Mouse (Mus musculus) forelimb bud, embryonic 11.5 days (tissue): Measurements from ENCODE around the gene Olfr1036.
"Not testable (repeated sequence)": the region's sequence is repeated elsewhere in the genome, so short reads cannot be mapped to it uniquely, and the experiment has no call there.

Experiments
- DNase-seq: peaks from one replicate; pipeline ENCODE4 v3.0.0-alpha.2; 2012; ENCODE audit warnings: low read depth, low spot score

Gene Olfr1036

DNA sequence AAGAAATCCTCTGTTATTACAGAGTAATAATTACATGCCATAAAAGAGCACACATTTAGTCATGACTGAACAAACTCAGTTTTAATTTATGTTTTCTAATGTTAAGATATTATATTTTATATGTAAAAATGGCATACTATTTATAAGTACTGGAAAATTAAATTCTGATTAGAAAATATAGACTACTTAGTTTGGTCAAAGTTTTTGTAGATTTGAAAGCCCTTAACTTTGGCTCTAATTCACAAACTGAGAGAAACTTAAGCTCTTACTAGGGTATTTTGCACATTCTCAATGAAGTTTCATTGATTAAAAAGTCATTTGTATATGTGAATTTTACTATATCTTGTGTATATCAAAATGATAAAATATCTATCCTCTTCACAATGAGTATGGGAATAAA, at the start of gene Olfr1036:
TSS of gene Olfr1036 (plus strand) at position 301 of the 400 bp plus-strand sequence.
- not testable (repeated sequence) for DNase-seq

GRCm38 (mm10) chr2:86045561-86045960, 28.2 kb upstream of the Olfr1036 start, which contains the start of gene Olfr1034:
TSS of gene Olfr1034 (plus strand) at chr2:86045861.
- no peak for DNase-seq

GRCm38 (mm10) chr2:86050777-86051176, 23.0 kb upstream of the Olfr1036 start:
- DNase-seq: not testable (repeated sequence)

- not testable (repeated sequence) for DNase-seq
These were observed 10.0 kb upstream of the Olfr1036 start for GRCm38 (mm10) chr2:86063766-86064165.

DNA sequence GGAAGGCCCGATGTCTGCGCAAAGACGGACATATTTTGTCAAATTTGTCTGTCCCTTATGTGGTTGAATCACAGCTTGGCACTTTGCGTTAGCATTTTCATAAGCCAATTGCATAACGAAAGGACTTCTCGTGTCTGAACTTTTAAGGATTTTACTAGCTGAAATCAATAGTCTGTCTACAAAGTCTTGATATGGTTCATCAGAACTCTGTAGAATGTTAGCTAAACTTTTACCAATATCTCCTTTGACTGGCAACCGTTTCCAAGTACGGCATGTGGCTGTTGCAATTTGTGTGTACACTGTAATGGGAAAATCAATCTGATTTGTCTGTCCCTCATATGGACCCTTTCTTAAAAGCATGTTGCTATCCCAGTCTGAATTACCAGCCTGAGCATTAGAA, 3.6 kb upstream of the Olfr1036 start:
- DNase-seq: no peak

- not testable (repeated sequence) for DNase-seq
These were observed 6.7 kb downstream of the Olfr1036 start for GRCm38 (mm10) chr2:86080478-86080877.

GRCm38 (mm10) chr2:86087285-86087684, 13.5 kb downstream of the Olfr1036 start, which contains the start of gene Olfr1037:
TSS of gene Olfr1037 (minus strand) at chr2:86087385.
- DNase-seq: no peak
